In the genomic region with DNA sequence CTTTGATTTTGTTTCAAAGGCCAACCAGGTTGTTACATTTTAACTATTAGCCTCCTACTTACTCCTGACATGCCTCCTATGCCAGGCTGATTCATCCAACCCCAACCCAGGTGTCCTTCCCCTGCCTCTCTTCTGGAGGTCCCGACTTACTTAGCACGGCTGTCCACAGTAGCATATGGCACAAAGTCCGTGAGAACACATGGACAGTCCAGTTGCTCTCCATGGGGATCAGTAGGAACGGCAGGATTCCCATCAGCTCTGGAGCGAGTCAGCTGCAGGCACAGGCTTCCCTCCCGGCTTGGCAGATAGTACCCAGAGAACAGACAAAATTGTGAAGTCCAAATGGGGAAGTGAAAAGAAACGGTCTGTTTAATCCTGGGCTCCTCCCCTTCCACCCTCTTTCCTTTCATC, we compare ENCODE assay signal across 1 mouse cellular context.
TF ChIP-seq lines count a peak whose summit lies in the region.

No protein-coding gene starts in this region.

TF ChIP-seq in MEL, 35 proteins besides CTCF, POLR2A, EP300 and RAD21 (continued from another document):
- TF ChIP-seq GATA1 (IDR thresholded peaks at IDR 0.05; ENCODE audit: low read depth, low read length): no peak
- no peak for TF ChIP-seq KAT2A (conservative IDR thresholded peaks at IDR 0.05; ENCODE audit: low read depth, low read length)
- no peak for TF ChIP-seq MEF2A (IDR thresholded peaks at IDR 0.05; ENCODE audit: extremely low read depth, insufficient replicate concordance, low read depth, low read length, poor library complexity, severe bottlenecking)
- no peak for TF ChIP-seq NRF1 (IDR thresholded peaks at IDR 0.05; ENCODE audit: insufficient read depth, low read depth, low read length, poor library complexity, severe bottlenecking)
- TF ChIP-seq RCOR1 (IDR thresholded peaks at IDR 0.05; ENCODE audit: low read depth, low read length): 0 out of 2 replicates have a peak, but pooled peaks have one; percentile 44
- no peak for TF ChIP-seq MAX (IDR thresholded peaks at IDR 0.05; ENCODE audit: low read length)
- TF ChIP-seq POLR2AphosphoS5 (IDR thresholded peaks at IDR 0.05; ENCODE audit: borderline replicate concordance, low read depth, low read length): no peak
- peak; percentile 63 for TF ChIP-seq SIN3A (IDR thresholded peaks at IDR 0.05; ENCODE audit: low read length)
- TF ChIP-seq NELFE (IDR thresholded peaks at IDR 0.05; ENCODE audit: low read depth, low read length): peak; percentile 26; the same call in 1 of the 2 replicates
- TF ChIP-seq GABPA (IDR thresholded peaks at IDR 0.05; ENCODE audit: low read depth, low read length): no peak
- TF ChIP-seq MAFK (IDR thresholded peaks at IDR 0.05; ENCODE audit: borderline replicate concordance, low read depth, low read length): no peak
